Mouse (Mus musculus) liver, embryonic 11.5 days (tissue): ENCODE data around the gene 1600002K03Rik. TPM values are rescaled to one million over a fixed set of nuclear protein-coding genes. Genes with fewer than 3 reads are reported as not detected.

Source experiments
- ATAC-seq: fragments of 200-750 bp; cut with Nextera tagmentation; replicated peaks from 2 replicates; pipeline ENCODE4 v1.8.0; 2017; ENCODE audit warnings: moderate number of reproducible peaks, mild to moderate bottlenecking, moderate TSS enrichment, moderate library complexity; ENCODE audit not compliant: low FRiP score
- DNase-seq: peaks from one replicate; pipeline ENCODE4 v3.0.0-alpha.2; 2017; ENCODE audit warnings: low spot score
- H3K27ac ChIP-seq: fragments of 300-500 bp; sonication (generic); 2 replicates; pipeline ENCODE4 v1.5.1; 2014; ENCODE audit warnings: mild to moderate bottlenecking, low read depth, low read length, control low read depth
- H3K27me3 ChIP-seq: fragments of 300-500 bp; sonication (generic); replicated peaks from 2 replicates; pipeline ENCODE4 v1.6.1; 2014; ENCODE audit warnings: low read length, mixed read lengths; ENCODE audit not compliant: control insufficient read depth, insufficient read depth
- H3K36me3 ChIP-seq: fragments of 300-500 bp; sonication (generic); 2 replicates; pipeline ENCODE4 v1.6.1; 2014; ENCODE audit warnings: mild to moderate bottlenecking, low read length, moderate library complexity, mixed read lengths; ENCODE audit not compliant: control insufficient read depth, insufficient read depth
- H3K4me1 ChIP-seq: fragments of 300-500 bp; sonication (generic); replicated peaks from 2 replicates; pipeline ENCODE4 v1.6.1; 2014; ENCODE audit warnings: low read length, mixed read lengths; ENCODE audit not compliant: control insufficient read depth, insufficient read depth
- H3K4me2 ChIP-seq: fragments of 300-500 bp; sonication (generic); 2 replicates; pipeline ENCODE4 v1.6.1; 2014; ENCODE audit warnings: mild to moderate bottlenecking, control low read depth, moderate library complexity
- H3K4me3 ChIP-seq: fragments of 300-500 bp; sonication (generic); 2 replicates; pipeline ENCODE4 v1.5.1; 2014; ENCODE audit warnings: low read depth, low read length, control low read depth
- H3K9ac ChIP-seq: fragments of 300-500 bp; sonication (generic); 2 replicates; pipeline ENCODE4 v1.6.1; 2014; ENCODE audit warnings: low read depth, low read length, control low read depth
- H3K9me3 ChIP-seq: fragments of 300-500 bp; sonication (generic); 2 replicates; pipeline ENCODE4 v1.6.1; 2016; ENCODE audit warnings: low read length, inconsistent platforms, mixed read lengths; ENCODE audit not compliant: control insufficient read depth
- WGBS: fragments of 180-500 bp; shearing (Covaris S2); extraction: QIAGEN DNeasy Blood & Tissue Kit; methylation state at CpG from one replicate; pipeline ENCODE4 v1.1.7; 2014; 5-methylcytosine and 5-hydroxymethylcytosine counted together
- polyA plus RNA-seq: library from polyadenylated mRNA; unstranded; fragments of >200 nt; fragmentation: Nextera tagmentation; extraction: Ambion mirVana; gene quantifications from 2 replicates; pipeline ENCODE4 v1.2.1, GENCODE M21; 2014

Gene 1600002K03Rik
- polyA plus RNA-seq, 1 experiment from 2014 or later, result 27.4 TPM

GRCm38 (mm10) chr10:80194441-80194840, 21.7 kb downstream of the 1600002K03Rik start:
- ATAC-seq (no peak), DNase-seq (no peak)
- Histone ChIP-seq H3K27ac (no peak overlapping the region), H3K36me3 (no peaks in the 10 kb centered on the region), H3K4me1 (peaks cover 17% of the 10 kb centered on the region), H3K4me2 (no peak overlapping the region), H3K27me3 (peaks cover 35% of the 10 kb centered on the region), H3K4me3 (no peak overlapping the region), H3K9me3 (no peaks in the 10 kb centered on the region), H3K9ac (no peak overlapping the region)
- WGBS, result 66% methylated on average over 8 of the region's 8 CpGs

- peaks cover 18% of the 10 kb centered on the region for H3K27me3 ChIP-seq
- H3K4me3 ChIP-seq, result no peak overlapping the region
- no peaks in the 10 kb centered on the region for H3K36me3 ChIP-seq
- no peak for ATAC-seq
- no peaks in the 10 kb centered on the region for H3K9me3 ChIP-seq
- peaks cover 4% of the 10 kb centered on the region; the same call in 1 of the 2 replicates for H3K4me1 ChIP-seq
- 78% methylated on average over 1 of the region's 1 CpGs for WGBS
- H3K27ac ChIP-seq, result no peak overlapping the region
- DNase-seq, result no peak
- no peak overlapping the region for H3K9ac ChIP-seq
- H3K4me2 ChIP-seq, result no peak overlapping the region
Measured at GRCm38 (mm10) chr10:80196167-80196566, 23.4 kb downstream of the 1600002K03Rik start.

GRCm38 (mm10) chr10:80196778-80197581, 24.2 kb downstream of the 1600002K03Rik start:
- Histone ChIP-seq H3K4me3 (no peak overlapping the region), H3K4me1 (peaks cover 4% of the 10 kb centered on the region; the same call in 1 of the 2 replicates), H3K27ac (no peak overlapping the region), H3K4me2 (no peak overlapping the region), H3K9me3 (no peaks in the 10 kb centered on the region), H3K27me3 (peaks cover 10% of the 10 kb centered on the region), H3K9ac (no peak overlapping the region), H3K36me3 (no peaks in the 10 kb centered on the region)
- DNase-seq, result no peak
- ATAC-seq, result no peak
- 77% methylated on average over 33 of the region's 33 CpGs for WGBS

- H3K27ac ChIP-seq, result no peak overlapping the region
- no peaks in the 10 kb centered on the region for H3K36me3 ChIP-seq
- H3K4me2 ChIP-seq, result no peak overlapping the region
- 51% methylated on average over 3 of the region's 3 CpGs for WGBS
- H3K9me3 ChIP-seq, result no peaks in the 10 kb centered on the region
- no peaks in the 10 kb centered on the region for H3K27me3 ChIP-seq
- DNase-seq, result peak; percentile 65
- ATAC-seq, result peak; percentile 74
- H3K4me3 ChIP-seq, result no peak overlapping the region
- no peak overlapping the region for H3K9ac ChIP-seq
- H3K4me1 ChIP-seq, result no peaks in the 10 kb centered on the region
Measured at GRCm38 (mm10) chr10:80199440-80200008, 26.8 kb downstream of the 1600002K03Rik start.

- ATAC-seq (no peak), DNase-seq (no peak)
- 69% methylated on average over 6 of the region's 6 CpGs for WGBS
- H3K36me3 ChIP-seq, result no peaks in the 10 kb centered on the region
- H3K4me3 ChIP-seq, result no peak overlapping the region
- H3K27me3 ChIP-seq, result no peaks in the 10 kb centered on the region
- no peaks in the 10 kb centered on the region for H3K9me3 ChIP-seq
- H3K27ac ChIP-seq, result no peak overlapping the region
- H3K9ac ChIP-seq, result no peak overlapping the region
- H3K4me1 ChIP-seq, result no peaks in the 10 kb centered on the region
- H3K4me2 ChIP-seq, result no peak overlapping the region
Measured at GRCm38 (mm10) chr10:80200485-80200884, 27.7 kb downstream of the 1600002K03Rik start.

- peaks cover 4% of the 10 kb centered on the region; the same call in 1 of the 2 replicates for H3K27me3 ChIP-seq
- H3K4me1 ChIP-seq, result no peaks in the 10 kb centered on the region
- no peak overlapping the region for H3K27ac ChIP-seq
- DNase-seq, result no peak
- no peaks in the 10 kb centered on the region for H3K9me3 ChIP-seq
- no peak overlapping the region for H3K4me2 ChIP-seq
- no peak overlapping the region for H3K4me3 ChIP-seq
- no peak overlapping the region for H3K9ac ChIP-seq
- WGBS, result 58% methylated on average over 7 of the region's 7 CpGs
- no peaks in the 10 kb centered on the region for H3K36me3 ChIP-seq
- ATAC-seq, result no peak
Measured at GRCm38 (mm10) chr10:80204055-80204454, 31.3 kb downstream of the 1600002K03Rik start.

- no peaks in the 10 kb centered on the region for H3K4me1 ChIP-seq
- no peak for DNase-seq
- no peak overlapping the region for H3K27ac ChIP-seq
- H3K9me3 ChIP-seq, result no peaks in the 10 kb centered on the region
- 48% methylated on average over 1 of the region's 1 CpGs for WGBS
- no peak for ATAC-seq
- no peak overlapping the region for H3K4me3 ChIP-seq
- peaks cover 5% of the 10 kb centered on the region; the same call in 1 of the 2 replicates for H3K27me3 ChIP-seq
- no peak overlapping the region for H3K9ac ChIP-seq
- H3K36me3 ChIP-seq, result no peaks in the 10 kb centered on the region
- H3K4me2 ChIP-seq, result no peak overlapping the region
Measured at GRCm38 (mm10) chr10:80207201-80207600, 34.5 kb downstream of the 1600002K03Rik start.

- DNase-seq, result no peak
- no peaks in the 10 kb centered on the region for H3K36me3 ChIP-seq
- 73% methylated on average over 10 of the region's 10 CpGs for WGBS
- H3K27ac ChIP-seq, result no peak overlapping the region
- no peak overlapping the region for H3K4me2 ChIP-seq
- ATAC-seq, result no peak
- peaks cover 5% of the 10 kb centered on the region; the same call in 1 of the 2 replicates for H3K27me3 ChIP-seq
- no peak overlapping the region for H3K4me3 ChIP-seq
- H3K9me3 ChIP-seq, result no peaks in the 10 kb centered on the region
- no peak overlapping the region for H3K9ac ChIP-seq
- H3K4me1 ChIP-seq, result no peaks in the 10 kb centered on the region
Measured at GRCm38 (mm10) chr10:80207676-80208075, 34.9 kb downstream of the 1600002K03Rik start.

- 79% methylated on average over 4 of the region's 4 CpGs for WGBS
- H3K4me2 ChIP-seq, result no peak overlapping the region
- no peaks in the 10 kb centered on the region for H3K9me3 ChIP-seq
- no peak overlapping the region for H3K9ac ChIP-seq
- H3K27me3 ChIP-seq, result peaks cover 5% of the 10 kb centered on the region; the same call in 1 of the 2 replicates
- H3K27ac ChIP-seq, result no peak overlapping the region
- no peaks in the 10 kb centered on the region for H3K4me1 ChIP-seq
- DNase-seq, result no peak
- no peaks in the 10 kb centered on the region for H3K36me3 ChIP-seq
- H3K4me3 ChIP-seq, result no peak overlapping the region
- no peak for ATAC-seq
Measured at GRCm38 (mm10) chr10:80208248-80208647, 35.5 kb downstream of the 1600002K03Rik start.
